Mouse (Mus musculus): ENCODE results near the gene Mettl9. TPM values are rescaled to one million over a fixed set of nuclear protein-coding genes. Genes with fewer than 3 reads are reported as not detected.

Mettl9 gene
- total RNA-seq (2012; rRNA removed) (33.4 and 39.8 TPM in 2 replicates), polyA plus RNA-seq (2012; ENCODE audit: insufficient read depth in 1 of 2, insufficient read length in 2 of 2, low read depth in 1 of 2, low replicate concordance in 2 of 2, missing spikeins in 1 of 2) (10 to 100 TPM; 73.3 to 80.4 TPM)

DNA sequence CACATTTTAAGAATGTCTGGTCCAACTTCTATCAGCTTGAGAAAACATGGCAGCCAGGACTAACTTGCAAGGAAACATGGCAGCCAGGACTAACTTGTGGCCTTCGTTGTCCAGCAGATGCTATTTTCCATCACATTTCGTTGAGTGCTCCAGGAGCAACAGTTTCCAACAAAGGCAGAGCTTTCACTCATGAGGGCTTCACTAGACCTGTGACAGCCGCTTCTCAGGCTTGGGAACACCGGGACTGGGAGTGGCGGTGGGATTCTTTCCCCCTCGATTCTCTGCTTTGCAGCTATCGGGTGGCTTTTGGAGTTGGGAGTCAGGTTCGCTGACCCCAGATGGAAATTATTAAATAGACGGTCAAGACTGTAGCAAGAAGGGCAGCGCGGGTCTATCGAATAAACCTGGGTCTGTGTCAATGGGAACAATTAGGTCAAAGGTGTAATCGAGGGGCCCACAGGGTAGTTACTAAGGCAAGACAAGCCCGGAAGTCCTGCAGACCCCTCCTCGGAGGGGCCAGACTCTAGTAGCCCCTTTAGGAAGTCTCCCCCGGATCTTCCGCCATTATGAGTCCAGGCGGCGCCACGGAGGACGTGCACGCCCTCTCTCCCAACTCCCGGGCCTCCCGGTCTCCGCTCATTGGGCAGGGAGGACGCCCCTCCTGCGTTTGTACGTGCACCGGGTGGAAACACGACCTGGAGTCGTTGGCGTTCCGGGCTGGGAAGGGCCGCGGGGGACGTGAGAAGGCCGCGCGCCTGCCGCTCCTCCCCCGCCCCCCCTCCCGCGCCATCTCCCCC is at the start of gene Mettl9:
Gene Mettl9, plus strand, starts transcription at position 590 of the 797 bp plus-strand sequence.
- Histone ChIP-seq H3K9ac (ENCODE audit: control insufficient read depth, low read depth, low read length, poor library complexity, severe bottlenecking) (peak within 1 kb of the TSS; percentile 95), H3K36me3 (ENCODE audit: control insufficient read depth in 1 of 2, insufficient read depth in 2 of 2, low read length in 2 of 2) (peaks cover 0 to 33% of the 10 kb centered on the region in 2 experiments; a peak in 2 of 4 replicates), H3K27ac (ENCODE audit: control insufficient read depth, low read depth, low read length) (peak within 1 kb of the TSS; percentile 73), H3K4me1 (ENCODE audit: control insufficient read depth in 1 of 2, insufficient read depth in 2 of 2, low read length in 2 of 2) (peaks cover 9 to 24% of the 10 kb centered on the region in 2 experiments), H3K4me3 (ENCODE audit: control insufficient read depth in 1 of 2, insufficient read depth in 1 of 2, low read depth in 2 of 2, low read length in 2 of 2) (peak within 1 kb of the TSS; percentile 91 to 98), H3K27me3 (ENCODE audit: control insufficient read depth in 1 of 2, insufficient read depth in 2 of 2, low read length in 2 of 2) (no peaks in the 10 kb centered on the region), H3K79me2 (ENCODE audit: control insufficient read depth, insufficient read depth, low read length, poor library complexity) (peaks cover 42% of the 10 kb centered on the region), H3K9me3 (replicated peaks; ENCODE audit: insufficient read depth, low read length) (no peaks in the 10 kb centered on the region)
- peak; percentile 97 for DNase-seq (ENCODE audit: low read depth, low spot score)
- TF ChIP-seq MAFK (IDR thresholded peaks at IDR 0.05; ENCODE audit: borderline replicate concordance, low read depth, low read length): no peak
- TF ChIP-seq ELF1 (IDR thresholded peaks at IDR 0.05; ENCODE audit: low read depth, low read length): peak; percentile 50; the same call in 1 of the 2 replicates
- no peak for TF ChIP-seq RAD21 (IDR thresholded peaks at IDR 0.05; ENCODE audit: low read depth, low read length)
- no peak for TF ChIP-seq ZC3H11A (IDR thresholded peaks at IDR 0.05; ENCODE audit: low read depth, low read length)
- peak; percentile 88 to 95 for TF ChIP-seq POLR2A (IDR thresholded peaks at IDR 0.05; ENCODE audit: control insufficient read depth in 1 of 2, insufficient read depth in 1 of 2, low read depth in 1 of 2, low read length in 2 of 2, poor library complexity in 1 of 2)
- TF ChIP-seq POLR2AphosphoS5 (IDR thresholded peaks at IDR 0.05; ENCODE audit: borderline replicate concordance, low read depth, low read length): 0 out of 2 replicates have a peak, but pooled peaks have one; percentile 47
- TF ChIP-seq UBTF (IDR thresholded peaks at IDR 0.05; ENCODE audit: borderline replicate concordance, insufficient read depth, low read depth, low read length): no peak
- no peak for TF ChIP-seq ZNF384 (IDR thresholded peaks at IDR 0.05; ENCODE audit: low read depth, low read length)
- peak; percentile 93 for TF ChIP-seq HCFC1 (IDR thresholded peaks at IDR 0.05; ENCODE audit: low read depth, low read length)
- TF ChIP-seq MEF2A (IDR thresholded peaks at IDR 0.05; ENCODE audit: extremely low read depth, insufficient replicate concordance, low read depth, low read length, poor library complexity, severe bottlenecking): no peak
- no peak for TF ChIP-seq RCOR1 (IDR thresholded peaks at IDR 0.05; ENCODE audit: low read depth, low read length)
- no peak for TF ChIP-seq GATA1 (IDR thresholded peaks at IDR 0.05; ENCODE audit: low read depth, low read length)
- TF ChIP-seq BHLHE40 (IDR thresholded peaks at IDR 0.05; ENCODE audit: borderline replicate concordance, low read depth, low read length): no peak
- no peak for TF ChIP-seq GABPA (IDR thresholded peaks at IDR 0.05; ENCODE audit: low read depth, low read length)
- TF ChIP-seq NELFE (IDR thresholded peaks at IDR 0.05; ENCODE audit: low read depth, low read length): peak; percentile 86
- no peak for TF ChIP-seq TAL1 (IDR thresholded peaks at IDR 0.05; ENCODE audit: low read length)
- TF ChIP-seq MYB (IDR thresholded peaks at IDR 0.05; ENCODE audit: low read depth, low read length): no peak
- peak; percentile 59 for TF ChIP-seq ZMIZ1 (IDR thresholded peaks at IDR 0.05; ENCODE audit: low read depth, low read length)
- no peak for TF ChIP-seq NRF1 (IDR thresholded peaks at IDR 0.05; ENCODE audit: insufficient read depth, low read depth, low read length, poor library complexity, severe bottlenecking)
- no peak for TF ChIP-seq CHD1 (IDR thresholded peaks at IDR 0.05; ENCODE audit: low read depth, low read length)
- no peak; the same call in none of the 2 replicates for TF ChIP-seq MAX (IDR thresholded peaks at IDR 0.05; ENCODE audit: low read length)
- TF ChIP-seq USF1 (IDR thresholded peaks at IDR 0.05; ENCODE audit: low read depth, low read length): no peak
- TF ChIP-seq USF2 (IDR thresholded peaks at IDR 0.05; ENCODE audit: borderline replicate concordance in 1 of 2, insufficient read depth in 1 of 2, low read depth in 1 of 2, low read length in 2 of 2): no peak
- TF ChIP-seq JUND (IDR thresholded peaks at IDR 0.05; ENCODE audit: low read depth, low read length): no peak
- TF ChIP-seq E2F4 (IDR thresholded peaks at IDR 0.05; ENCODE audit: borderline replicate concordance, low read depth, low read length): no peak
- TF ChIP-seq SIN3A (IDR thresholded peaks at IDR 0.05; ENCODE audit: low read length): peak; percentile 79
- TF ChIP-seq POLR2AphosphoS2 (IDR thresholded peaks at IDR 0.05; ENCODE audit: low read length): peak; percentile 83
- 0 out of 2 replicates have a peak, but pooled peaks have one; percentile 59 for TF ChIP-seq MYC (IDR thresholded peaks at IDR 0.05; ENCODE audit: low read depth, low read length)
- TF ChIP-seq MXI1 (IDR thresholded peaks at IDR 0.05; ENCODE audit: low read depth, low read length): peak; percentile 76; the same call in 1 of the 2 replicates
- peak; percentile 87 for TF ChIP-seq TBP (IDR thresholded peaks at IDR 0.05; ENCODE audit: low read depth, low read length)
- no peak for TF ChIP-seq SMC3 (IDR thresholded peaks at IDR 0.05; ENCODE audit: low read depth, low read length)
- TF ChIP-seq KAT2A (conservative IDR thresholded peaks at IDR 0.05; ENCODE audit: low read depth, low read length): peak; percentile 75; the same call in 1 of the 2 replicates
- TF ChIP-seq EP300 (IDR thresholded peaks at IDR 0.05; ENCODE audit: low read depth in 1 of 2, low read length in 2 of 2): peak in 1 of 2 experiments; percentile 4; a peak in 1 of 4 replicates
- no peak for TF ChIP-seq ETS1 (IDR thresholded peaks at IDR 0.05; ENCODE audit: low read depth, low read length)
- TF ChIP-seq CHD2 (IDR thresholded peaks at IDR 0.05; ENCODE audit: low read length): no peak

Data from MEL (cell line).